Mouse (Mus musculus) ES-E14 (cell line): ENCODE measurements around the gene Mvb12a. TPM values are rescaled to one million over a fixed set of nuclear protein-coding genes. Genes with fewer than 3 reads are reported as not detected.
"Not testable (repeated sequence)": the region's sequence is repeated elsewhere in the genome, so short reads cannot be mapped to it uniquely, and the experiment has no call there.

Experiments used
- DNase-seq: peaks from one replicate; pipeline ENCODE4 v3.0.0-alpha.2; 2013; ENCODE audit warnings: low read depth, low spot score
- H3K27ac ChIP-seq: 2 replicates; pipeline ENCODE4 v1.5.1; 2012; ENCODE audit warnings: low read depth, mild to moderate bottlenecking, low read length, moderate library complexity, mixed read lengths; ENCODE audit not compliant: poor library complexity, insufficient read depth, severe bottlenecking
- H3K36me3 ChIP-seq: 2 replicates; pipeline ENCODE4 v1.6.1; 2012; ENCODE audit warnings: mild to moderate bottlenecking, low read length, moderate library complexity, mixed read lengths; ENCODE audit not compliant: control insufficient read depth, poor library complexity, insufficient read depth, severe bottlenecking
- H3K4me1 ChIP-seq, 2 experiments: fragments of 150-350 bp in 1 of 2; sonication (generic) in 1 of 2; 2 replicates each; pipeline ENCODE4 v1.6.1; 2012; ENCODE audit warnings: low read length in 2 of 2, mild to moderate bottlenecking in 1 of 2, mixed read lengths in 1 of 2; ENCODE audit not compliant: control insufficient read depth in 2 of 2, insufficient read depth in 2 of 2, poor library complexity in 1 of 2
- H3K4me3 ChIP-seq, 2 experiments: fragments of 150-350 bp in 1 of 2; sonication (generic) in 1 of 2; 2 replicates each; pipeline ENCODE4 v1.5.1; 2012; ENCODE audit warnings: low read length in 2 of 2, low read depth in 1 of 2, mild to moderate bottlenecking in 1 of 2, mixed read lengths in 1 of 2; ENCODE audit not compliant: insufficient read depth in 1 of 2, poor library complexity in 1 of 2, severe bottlenecking in 1 of 2
- H3K9ac ChIP-seq: 2 replicates; pipeline ENCODE4 v1.6.1; 2012; ENCODE audit warnings: low read depth, mild to moderate bottlenecking, low read length, mixed read lengths; ENCODE audit not compliant: poor library complexity, insufficient read depth, severe bottlenecking
- H3K9me3 ChIP-seq: fragments of 150-350 bp; sonication (generic); 2 replicates; pipeline ENCODE4 v1.6.1; 2012; ENCODE audit warnings: low read depth, mild to moderate bottlenecking, low read length; ENCODE audit not compliant: control insufficient read depth, insufficient read depth
- CHD2 ChIP-seq: IDR thresholded peaks from 2 replicates; pipeline ENCODE4 v1.6.1; 2014; ENCODE audit warnings: mild to moderate bottlenecking, low read depth, low read length, inconsistent platforms
- HCFC1 ChIP-seq: IDR thresholded peaks from 2 replicates; pipeline ENCODE4 v1.6.1; 2012; ENCODE audit warnings: low read length, inconsistent platforms, borderline replicate concordance; ENCODE audit not compliant: insufficient read depth
- MAFK ChIP-seq: IDR thresholded peaks from 2 replicates; pipeline ENCODE4 v1.6.1; 2014; ENCODE audit warnings: mild to moderate bottlenecking, low read depth, low read length, inconsistent platforms; ENCODE audit not compliant: insufficient read depth
- ZC3H11A ChIP-seq: IDR thresholded peaks from 2 replicates; pipeline ENCODE4 v1.6.1; 2012; ENCODE audit warnings: low read depth, mild to moderate bottlenecking, inconsistent platforms, low read length, borderline replicate concordance
- ZNF384 ChIP-seq: IDR thresholded peaks from 2 replicates; pipeline ENCODE4 v1.6.1; 2012; ENCODE audit warnings: low read depth, low read length, inconsistent platforms
- in situ Hi-C, 2 experiments: fragments of 600-800 bp; cut with MboI; formaldehyde crosslinking; loops; one replicate each; pipeline ENCODE4 v1.15.1; 2025; ENCODE audit warnings: low sequenced_read_pairs in 2 of 2, inconsistent platforms in 1 of 2; ENCODE audit not compliant: unreplicated experiment in 2 of 2
- total RNA-seq: library from RNA; depleted of rRNA; stranded (reverse); fragments of 300-350 nt; gene quantifications from 2 replicates; pipeline ENCODE4 v1.2.3, GENCODE M21; 2012

The Mvb12a gene
- total RNA-seq, 1 experiment = 50.4 TPM

DNA sequence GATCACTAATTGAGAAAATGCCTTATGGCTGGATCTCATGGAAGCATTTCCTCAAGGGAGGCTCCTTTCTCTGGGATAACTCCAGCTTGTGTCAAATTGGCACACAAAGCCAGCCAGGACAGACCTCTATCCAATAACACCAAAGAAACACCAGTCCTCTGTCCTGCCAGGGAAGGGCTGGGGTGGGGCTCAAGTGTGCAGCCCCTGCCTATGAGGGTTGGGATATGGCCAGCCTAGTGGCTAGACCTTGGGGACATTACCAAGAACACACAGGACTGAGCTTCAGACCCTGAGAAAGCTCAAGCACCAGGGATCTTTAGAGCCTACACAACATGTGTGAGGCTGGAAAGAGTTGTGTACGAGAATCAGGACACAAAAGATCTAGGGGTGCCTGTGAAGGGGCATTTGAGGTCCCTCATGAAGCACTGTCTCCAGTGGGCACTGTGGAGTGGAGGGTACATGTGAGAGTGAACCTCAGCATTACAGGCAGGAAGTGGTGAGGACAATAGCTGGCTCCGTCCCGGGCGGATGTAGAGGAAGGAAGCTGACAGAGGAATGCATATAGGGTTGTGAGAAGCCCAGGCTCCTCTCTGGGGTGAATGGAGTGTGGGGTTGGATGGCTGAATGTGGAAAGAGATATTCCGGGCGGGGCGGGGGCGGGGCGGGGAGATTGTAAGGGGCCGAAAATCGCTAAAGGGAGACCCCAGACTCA is 14.2 kb upstream of the Mvb12a start:
- TF ChIP-seq HCFC1 (no peak), ZC3H11A (no peak), MAFK (no peak), CHD2 (no peak), ZNF384 (no peak)
- no peak for DNase-seq
- no peaks in the 10 kb centered on the region for H3K9me3 ChIP-seq
- H3K4me1 ChIP-seq = peaks cover 7 to 20% of the 10 kb centered on the region in 2 experiments
- no peak overlapping the region; the same call in 1 of the 2 replicates for H3K9ac ChIP-seq
- H3K27ac ChIP-seq = peak overlapping the region; percentile 63; the same call in 1 of the 2 replicates
- no peaks in the 10 kb centered on the region for H3K36me3 ChIP-seq
- in situ Hi-C loops = no loop called here
- H3K4me3 ChIP-seq = no peak overlapping the region

DNA sequence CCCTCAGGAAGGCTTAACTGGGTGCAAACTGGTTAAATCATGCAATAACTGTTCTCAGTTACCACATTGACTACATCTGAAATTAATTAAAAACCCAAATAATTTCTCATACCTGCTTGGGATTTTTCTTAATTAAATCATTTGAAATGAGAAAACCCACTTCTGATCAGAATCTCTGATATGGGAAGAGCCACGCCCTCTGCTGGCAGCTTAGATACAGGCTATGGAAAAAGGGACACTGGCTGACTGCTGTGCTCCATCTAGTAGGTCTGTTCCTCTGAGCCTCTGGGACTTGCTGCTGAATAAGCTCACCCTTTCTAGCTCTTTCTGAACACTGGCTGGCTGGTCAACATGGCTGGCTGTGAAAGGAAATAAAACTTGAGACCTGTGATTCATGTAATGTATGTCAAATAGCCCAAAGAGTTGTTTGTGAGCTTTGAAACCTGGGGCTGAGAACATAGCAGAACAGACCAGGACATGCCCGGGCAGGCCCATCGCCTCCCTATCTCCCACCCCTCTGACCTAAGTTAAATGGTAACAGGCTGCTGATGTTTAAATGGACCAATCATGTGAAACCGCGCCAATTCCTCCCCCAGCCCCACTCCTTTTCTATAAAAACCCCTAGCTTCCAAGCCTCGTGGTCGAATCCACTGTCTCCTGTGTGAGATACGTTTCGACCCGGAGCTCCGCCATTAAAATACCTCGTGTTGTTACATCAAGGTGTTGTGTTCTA is 11.8 kb upstream of the Mvb12a start:
- H3K9me3 ChIP-seq, DNase-seq, in situ Hi-C loops: not testable (repeated sequence)
- Histone ChIP-seq H3K36me3 (peaks cover 11% of the 10 kb centered on the region; the same call in 1 of the 2 replicates), H3K9ac (peak overlapping the region; percentile 69), H3K27ac (peak overlapping the region; percentile 76), H3K4me1 (peaks cover 7 to 34% of the 10 kb centered on the region in 2 experiments), H3K4me3 (peak overlapping the region; percentile 3 to 28; a peak in 1 of 4 replicates)

DNA sequence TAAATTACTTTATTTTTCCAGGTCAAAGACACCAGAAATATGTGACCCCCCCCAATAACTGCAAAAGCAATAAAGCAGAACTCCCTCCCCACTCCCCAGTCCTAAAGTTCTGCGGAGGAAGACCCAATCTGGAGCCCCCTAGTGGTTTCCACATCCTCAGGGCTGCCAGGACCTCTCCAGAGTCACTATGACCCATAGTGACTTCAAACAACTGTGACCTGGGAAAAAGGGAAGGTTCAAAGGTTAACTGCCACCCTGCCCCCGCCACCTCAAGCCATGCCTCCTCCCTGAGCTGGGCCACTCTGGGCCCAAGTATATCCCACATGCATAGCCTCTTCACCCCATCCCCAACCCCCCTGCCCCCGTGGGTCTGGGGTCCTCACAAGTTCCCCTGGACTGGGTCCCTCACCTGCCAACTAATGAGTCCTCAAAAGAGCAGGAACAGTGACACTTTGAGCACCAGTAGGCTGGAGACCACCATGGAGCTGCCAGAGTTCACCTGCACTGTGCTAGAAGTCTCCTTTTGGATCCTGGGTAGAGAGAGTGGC is 8.4 kb upstream of the Mvb12a start:
- DNase-seq = no peak
- in situ Hi-C loops = no loop called here
- Histone ChIP-seq H3K36me3 (peaks cover 11% of the 10 kb centered on the region; the same call in 1 of the 2 replicates), H3K9me3 (no peaks in the 10 kb centered on the region), H3K4me1 (peaks cover 2 to 24% of the 10 kb centered on the region in 2 experiments; a peak in 3 of 4 replicates), H3K4me3 (no peak overlapping the region), H3K27ac (no peak overlapping the region), H3K9ac (no peak overlapping the region)
- TF ChIP-seq ZNF384 = no peak

DNA sequence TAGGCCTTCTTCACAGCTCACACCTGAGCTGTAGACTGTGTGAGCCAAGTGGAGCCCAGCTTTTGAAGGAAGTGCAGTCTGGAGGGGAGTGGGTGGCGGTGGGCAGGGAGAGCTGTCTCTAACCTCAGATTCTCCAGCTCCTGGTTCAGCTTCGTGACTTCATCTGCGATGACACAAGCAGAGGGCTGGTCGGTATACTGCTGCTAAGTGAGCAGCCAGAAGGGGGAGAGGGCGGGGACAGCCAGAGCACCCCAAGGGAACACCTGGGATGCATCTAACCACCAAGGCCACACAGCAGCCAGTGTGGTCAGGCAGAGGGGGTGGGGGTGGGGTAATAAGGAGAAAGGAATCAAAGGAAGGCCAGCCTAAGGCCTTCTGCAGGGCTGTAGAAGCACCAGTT is 7.1 kb upstream of the Mvb12a start:
- Histone ChIP-seq H3K4me1 (peaks cover 0 to 19% of the 10 kb centered on the region in 2 experiments; a peak in 3 of 4 replicates), H3K9ac (no peak overlapping the region), H3K9me3 (no peaks in the 10 kb centered on the region), H3K27ac (no peak overlapping the region), H3K36me3 (peaks cover 11% of the 10 kb centered on the region; the same call in 1 of the 2 replicates), H3K4me3 (peak overlapping the region in 1 of 2 experiments; percentile 79; a peak in 1 of 4 replicates)
- TF ChIP-seq CHD2 (no peak), ZNF384 (no peak), ZC3H11A (no peak), HCFC1 (no peak), MAFK (no peak)
- DNase-seq = no peak
- in situ Hi-C loops = no loop called here
